Mouse (Mus musculus): Measurements from ENCODE around the gene Ablim2. TPM values are rescaled to one million over a fixed set of nuclear protein-coding genes. Genes with fewer than 3 reads are reported as not detected.
A peak's percentile ranks its signal among the peaks of the same experiment; 100 is the strongest.

The Ablim2 gene
- polyA plus RNA-seq, 1 experiment from 2014 or later: 0.45 TPM

GRCm38 (mm10) chr5:35756997-35757638, 562 bp upstream of the Ablim2 start:
- WGBS (ENCODE audit: insufficient replicate concordance): 6% methylated on average over 26 of the region's 26 CpGs
- Histone ChIP-seq H3K27ac (ENCODE audit: low read length) (no peak overlapping the region), H3K9ac (ENCODE audit: low read depth, low read length) (no peak overlapping the region), H3K9me3 (replicated peaks; ENCODE audit: control insufficient read depth, low read length) (no peaks in the 10 kb centered on the region), H3K4me2 (ENCODE audit: low read depth, low read length) (peak overlapping the region; percentile 87), H3K4me3 (ENCODE audit: low read depth, low read length) (peak overlapping the region; percentile 60), H3K36me3 (ENCODE audit: control insufficient read depth, insufficient read depth) (no peaks in the 10 kb centered on the region), H3K27me3 (ENCODE audit: control insufficient read depth, insufficient read depth, low read depth, low read length) (peaks cover 27% of the 10 kb centered on the region), H3K4me1 (ENCODE audit: control insufficient read depth, low read depth, low read length) (no peaks in the 10 kb centered on the region; the same call in none of the 2 replicates)
- peak; percentile 27; the same call in 1 of the 2 replicates for ATAC-seq (ENCODE audit: low read depth)

GRCm38 (mm10) chr5:35758081-35759053, 687 bp downstream of the Ablim2 start:
- no peak overlapping the region for H3K27ac ChIP-seq (ENCODE audit: low read length)
- peaks cover 27% of the 10 kb centered on the region for H3K27me3 ChIP-seq (ENCODE audit: control insufficient read depth, insufficient read depth, low read depth, low read length)
- H3K9me3 ChIP-seq (replicated peaks; ENCODE audit: control insufficient read depth, low read length): no peaks in the 10 kb centered on the region
- peak overlapping the region; percentile 60 for H3K4me3 ChIP-seq (ENCODE audit: low read depth, low read length)
- H3K4me1 ChIP-seq (ENCODE audit: control insufficient read depth, low read depth, low read length): no peaks in the 10 kb centered on the region; the same call in none of the 2 replicates
- 3% methylated on average over 40 of the region's 40 CpGs for WGBS (ENCODE audit: insufficient replicate concordance)
- H3K4me2 ChIP-seq (ENCODE audit: low read depth, low read length): peak overlapping the region; percentile 87
- H3K36me3 ChIP-seq (ENCODE audit: control insufficient read depth, insufficient read depth): no peaks in the 10 kb centered on the region
- no peak; the same call in 1 of the 2 replicates for ATAC-seq (ENCODE audit: low read depth)
- peak overlapping the region; percentile 34; the same call in 1 of the 2 replicates for H3K9ac ChIP-seq (ENCODE audit: low read depth, low read length)

- Histone ChIP-seq H3K36me3 (ENCODE audit: control insufficient read depth, insufficient read depth) (no peaks in the 10 kb centered on the region), H3K4me3 (ENCODE audit: low read depth, low read length) (no peak overlapping the region), H3K27me3 (ENCODE audit: control insufficient read depth, insufficient read depth, low read depth, low read length) (peaks cover 27% of the 10 kb centered on the region), H3K9ac (ENCODE audit: low read depth, low read length) (no peak overlapping the region), H3K4me2 (ENCODE audit: low read depth, low read length) (no peak overlapping the region), H3K9me3 (replicated peaks; ENCODE audit: control insufficient read depth, low read length) (no peaks in the 10 kb centered on the region), H3K27ac (ENCODE audit: low read length) (no peak overlapping the region), H3K4me1 (ENCODE audit: control insufficient read depth, low read depth, low read length) (no peaks in the 10 kb centered on the region; the same call in none of the 2 replicates)
- ATAC-seq (ENCODE audit: low read depth): no peak
- 56% methylated on average over 5 of the region's 5 CpGs for WGBS (ENCODE audit: insufficient replicate concordance)
These were observed 3.6 kb downstream of the Ablim2 start for GRCm38 (mm10) chr5:35761323-35761722.

GRCm38 (mm10) chr5:35762388-35762787, 4.7 kb downstream of the Ablim2 start:
- 47% methylated on average over 5 of the region's 5 CpGs for WGBS (ENCODE audit: insufficient replicate concordance)
- H3K27me3 ChIP-seq (ENCODE audit: control insufficient read depth, insufficient read depth, low read depth, low read length): peaks cover 27% of the 10 kb centered on the region
- H3K4me2 ChIP-seq (ENCODE audit: low read depth, low read length): no peak overlapping the region
- no peaks in the 10 kb centered on the region for H3K9me3 ChIP-seq (replicated peaks; ENCODE audit: control insufficient read depth, low read length)
- no peak for ATAC-seq (ENCODE audit: low read depth)
- no peak overlapping the region for H3K9ac ChIP-seq (ENCODE audit: low read depth, low read length)
- H3K4me1 ChIP-seq (ENCODE audit: control insufficient read depth, low read depth, low read length): no peaks in the 10 kb centered on the region; the same call in 1 of the 2 replicates
- no peak overlapping the region for H3K4me3 ChIP-seq (ENCODE audit: low read depth, low read length)
- no peaks in the 10 kb centered on the region for H3K36me3 ChIP-seq (ENCODE audit: control insufficient read depth, insufficient read depth)
- no peak overlapping the region for H3K27ac ChIP-seq (ENCODE audit: low read length)

- no peak for ATAC-seq (ENCODE audit: low read depth)
- H3K36me3 ChIP-seq (ENCODE audit: control insufficient read depth, insufficient read depth): no peaks in the 10 kb centered on the region
- no peak overlapping the region for H3K27ac ChIP-seq (ENCODE audit: low read length)
- WGBS (ENCODE audit: insufficient replicate concordance): 49% methylated on average over 10 of the region's 10 CpGs
- H3K27me3 ChIP-seq (ENCODE audit: control insufficient read depth, insufficient read depth, low read depth, low read length): peaks cover 24% of the 10 kb centered on the region
- no peak overlapping the region for H3K9ac ChIP-seq (ENCODE audit: low read depth, low read length)
- H3K4me3 ChIP-seq (ENCODE audit: low read depth, low read length): no peak overlapping the region
- no peak overlapping the region for H3K4me2 ChIP-seq (ENCODE audit: low read depth, low read length)
- no peaks in the 10 kb centered on the region for H3K9me3 ChIP-seq (replicated peaks; ENCODE audit: control insufficient read depth, low read length)
- H3K4me1 ChIP-seq (ENCODE audit: control insufficient read depth, low read depth, low read length): no peaks in the 10 kb centered on the region; the same call in 1 of the 2 replicates
These were observed 5.2 kb downstream of the Ablim2 start for GRCm38 (mm10) chr5:35762850-35763249.

- H3K9me3 ChIP-seq (replicated peaks; ENCODE audit: control insufficient read depth, low read length): no peaks in the 10 kb centered on the region
- no peak overlapping the region for H3K27ac ChIP-seq (ENCODE audit: low read length)
- no peak overlapping the region for H3K9ac ChIP-seq (ENCODE audit: low read depth, low read length)
- H3K36me3 ChIP-seq (ENCODE audit: control insufficient read depth, insufficient read depth): no peaks in the 10 kb centered on the region
- ATAC-seq (ENCODE audit: low read depth): no peak
- H3K4me3 ChIP-seq (ENCODE audit: low read depth, low read length): no peak overlapping the region
- no peaks in the 10 kb centered on the region for H3K4me1 ChIP-seq (ENCODE audit: control insufficient read depth, low read depth, low read length)
- 58% methylated on average over 6 of the region's 6 CpGs for WGBS (ENCODE audit: insufficient replicate concordance)
- H3K27me3 ChIP-seq (ENCODE audit: control insufficient read depth, insufficient read depth, low read depth, low read length): no peaks in the 10 kb centered on the region; the same call in 1 of the 2 replicates
- no peak overlapping the region for H3K4me2 ChIP-seq (ENCODE audit: low read depth, low read length)
These were observed 8.2 kb downstream of the Ablim2 start for GRCm38 (mm10) chr5:35765909-35766308.

- H3K27ac ChIP-seq (ENCODE audit: low read length): no peak overlapping the region
- WGBS (ENCODE audit: insufficient replicate concordance): 46% methylated on average over 3 of the region's 3 CpGs
- no peaks in the 10 kb centered on the region for H3K4me1 ChIP-seq (ENCODE audit: control insufficient read depth, low read depth, low read length)
- H3K27me3 ChIP-seq (ENCODE audit: control insufficient read depth, insufficient read depth, low read depth, low read length): no peaks in the 10 kb centered on the region
- no peaks in the 10 kb centered on the region for H3K9me3 ChIP-seq (replicated peaks; ENCODE audit: control insufficient read depth, low read length)
- no peaks in the 10 kb centered on the region for H3K36me3 ChIP-seq (ENCODE audit: control insufficient read depth, insufficient read depth)
- H3K9ac ChIP-seq (ENCODE audit: low read depth, low read length): no peak overlapping the region
- ATAC-seq (ENCODE audit: low read depth): no peak
- H3K4me3 ChIP-seq (ENCODE audit: low read depth, low read length): no peak overlapping the region
- H3K4me2 ChIP-seq (ENCODE audit: low read depth, low read length): no peak overlapping the region
These were observed 10.8 kb downstream of the Ablim2 start for GRCm38 (mm10) chr5:35768525-35768924.

GRCm38 (mm10) chr5:35768997-35769396, 11.3 kb downstream of the Ablim2 start:
- Histone ChIP-seq H3K27me3 (ENCODE audit: control insufficient read depth, insufficient read depth, low read depth, low read length) (no peaks in the 10 kb centered on the region), H3K9ac (ENCODE audit: low read depth, low read length) (no peak overlapping the region), H3K4me2 (ENCODE audit: low read depth, low read length) (no peak overlapping the region), H3K4me3 (ENCODE audit: low read depth, low read length) (no peak overlapping the region), H3K27ac (ENCODE audit: low read length) (no peak overlapping the region), H3K9me3 (replicated peaks; ENCODE audit: control insufficient read depth, low read length) (no peaks in the 10 kb centered on the region), H3K36me3 (ENCODE audit: control insufficient read depth, insufficient read depth) (no peaks in the 10 kb centered on the region), H3K4me1 (ENCODE audit: control insufficient read depth, low read depth, low read length) (no peaks in the 10 kb centered on the region)
- 62% methylated on average over 7 of the region's 7 CpGs for WGBS (ENCODE audit: insufficient replicate concordance)
- no peak for ATAC-seq (ENCODE audit: low read depth)

- Histone ChIP-seq H3K27ac (ENCODE audit: low read length) (no peak overlapping the region), H3K36me3 (ENCODE audit: control insufficient read depth, insufficient read depth) (no peaks in the 10 kb centered on the region), H3K9ac (ENCODE audit: low read depth, low read length) (no peak overlapping the region), H3K4me2 (ENCODE audit: low read depth, low read length) (no peak overlapping the region), H3K27me3 (ENCODE audit: control insufficient read depth, insufficient read depth, low read depth, low read length) (no peaks in the 10 kb centered on the region), H3K4me3 (ENCODE audit: low read depth, low read length) (no peak overlapping the region), H3K9me3 (replicated peaks; ENCODE audit: control insufficient read depth, low read length) (no peaks in the 10 kb centered on the region), H3K4me1 (ENCODE audit: control insufficient read depth, low read depth, low read length) (no peaks in the 10 kb centered on the region)
- ATAC-seq (ENCODE audit: low read depth): no peak
- 70% methylated on average over 2 of the region's 2 CpGs for WGBS (ENCODE audit: insufficient replicate concordance)
These were observed 12.6 kb downstream of the Ablim2 start for GRCm38 (mm10) chr5:35770246-35770645.
